Mouse (Mus musculus): ENCODE measurements around the gene Akap1. TPM values are rescaled to one million over a fixed set of nuclear protein-coding genes. Genes with fewer than 3 reads are reported as not detected.

Gene Akap1
- total and polyA plus RNA-seq, 3 experiments: 10.9 to 18.8 (median 12.0) TPM

GRCm38 (mm10) chr11:88852806-88853205 is 11.6 kb downstream of the Akap1 start:
- Histone ChIP-seq H3K9me3 (replicated peaks) (no peaks in the 10 kb centered on the region), H3K27me3 (ENCODE audit: insufficient read depth, low read length) (no peaks in the 10 kb centered on the region), H3K36me3 (replicated peaks) (peaks cover 77% of the 10 kb centered on the region), H3K4me1 (ENCODE audit: insufficient read depth, low read depth, low read length) (peaks cover 6% of the 10 kb centered on the region; the same call in 1 of the 2 replicates), H3K4me3 (ENCODE audit: low read depth, low read length) (no peak overlapping the region)
- TF ChIP-seq TAL1 (conservative IDR thresholded peaks at IDR 0.05; ENCODE audit: low read depth, low read length) (no peak), CTCF (IDR thresholded peaks at IDR 0.05; ENCODE audit: low read depth, low read length) (no peak), GATA1 (IDR thresholded peaks at IDR 0.05; ENCODE audit: borderline replicate concordance, low read length) (no peak), GATA2 (IDR thresholded peaks at IDR 0.05; ENCODE audit: borderline replicate concordance, low read depth, low read length) (no peak), POLR2AphosphoS5 (IDR thresholded peaks at IDR 0.05; ENCODE audit: insufficient replicate concordance, low read depth, low read length) (no peak)
- no peak for DNase-seq (ENCODE audit: low spot score)
- ATAC-seq (ENCODE audit: extremely low read depth, insufficient number of reproducible peaks, low FRiP score, poor library complexity, severe bottlenecking): no peak

- ATAC-seq (ENCODE audit: extremely low read depth, insufficient number of reproducible peaks, low FRiP score, poor library complexity, severe bottlenecking) (no peak), DNase-seq (ENCODE audit: low spot score) (no peak)
- Histone ChIP-seq H3K4me1 (ENCODE audit: insufficient read depth, low read depth, low read length) (0 out of 2 replicates have a peak, but pooled peaks cover 3% of the 10 kb centered on the region), H3K9me3 (replicated peaks) (no peaks in the 10 kb centered on the region), H3K27me3 (ENCODE audit: insufficient read depth, low read length) (no peaks in the 10 kb centered on the region), H3K4me3 (ENCODE audit: low read depth, low read length) (no peak overlapping the region), H3K36me3 (replicated peaks) (peaks cover 75% of the 10 kb centered on the region)
- TF ChIP-seq GATA2 (IDR thresholded peaks at IDR 0.05; ENCODE audit: borderline replicate concordance, low read depth, low read length) (no peak), POLR2AphosphoS5 (IDR thresholded peaks at IDR 0.05; ENCODE audit: insufficient replicate concordance, low read depth, low read length) (no peak), CTCF (IDR thresholded peaks at IDR 0.05; ENCODE audit: low read depth, low read length) (no peak)
These were observed 13.1 kb downstream of the Akap1 start for GRCm38 (mm10) chr11:88851049-88851825.

DNA sequence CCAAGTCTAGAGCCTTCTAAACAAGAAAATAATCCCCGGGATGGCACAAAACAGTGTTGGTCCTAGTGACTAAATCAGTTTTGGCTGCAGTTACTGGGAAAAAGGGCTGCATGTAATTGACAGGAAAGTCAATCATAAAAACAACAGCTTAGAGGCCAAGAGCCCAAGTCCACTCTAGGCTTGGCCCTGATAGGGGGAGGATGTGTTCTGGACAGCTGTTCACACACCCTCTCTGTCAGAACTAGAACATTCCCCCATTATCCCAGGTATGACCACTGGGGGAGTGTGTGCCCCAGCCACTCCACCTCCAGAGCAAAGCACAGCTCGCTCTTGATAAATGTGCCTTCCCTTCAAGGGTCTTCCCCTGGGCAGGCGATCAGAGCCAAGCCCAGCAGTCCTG is 14.7 kb downstream of the Akap1 start:
- H3K9me3 ChIP-seq (replicated peaks): no peaks in the 10 kb centered on the region
- 0 out of 2 replicates have a peak, but pooled peaks cover 3% of the 10 kb centered on the region for H3K4me1 ChIP-seq (ENCODE audit: insufficient read depth, low read depth, low read length)
- no peaks in the 10 kb centered on the region for H3K27me3 ChIP-seq (ENCODE audit: insufficient read depth, low read length)
- H3K4me3 ChIP-seq (ENCODE audit: low read depth, low read length): no peak overlapping the region
- ATAC-seq (ENCODE audit: extremely low read depth, insufficient number of reproducible peaks, low FRiP score, poor library complexity, severe bottlenecking): no peak
- no peak for DNase-seq (ENCODE audit: low spot score)
- TF ChIP-seq GATA2 (IDR thresholded peaks at IDR 0.05; ENCODE audit: borderline replicate concordance, low read depth, low read length) (no peak), GATA1 (IDR thresholded peaks at IDR 0.05; ENCODE audit: borderline replicate concordance, low read length) (no peak), CTCF (IDR thresholded peaks at IDR 0.05; ENCODE audit: low read depth, low read length) (no peak), POLR2AphosphoS5 (IDR thresholded peaks at IDR 0.05; ENCODE audit: insufficient replicate concordance, low read depth, low read length) (no peak), TAL1 (conservative IDR thresholded peaks at IDR 0.05; ENCODE audit: low read depth, low read length) (no peak)
- H3K36me3 ChIP-seq (replicated peaks): peaks cover 77% of the 10 kb centered on the region

- Histone ChIP-seq H3K36me3 (replicated peaks) (peaks cover 79% of the 10 kb centered on the region), H3K9me3 (replicated peaks) (no peaks in the 10 kb centered on the region), H3K4me1 (ENCODE audit: insufficient read depth, low read depth, low read length) (0 out of 2 replicates have a peak, but pooled peaks cover 3% of the 10 kb centered on the region), H3K4me3 (ENCODE audit: low read depth, low read length) (no peak overlapping the region), H3K27me3 (ENCODE audit: insufficient read depth, low read length) (no peaks in the 10 kb centered on the region)
- DNase-seq (ENCODE audit: low spot score) (no peak), ATAC-seq (ENCODE audit: extremely low read depth, insufficient number of reproducible peaks, low FRiP score, poor library complexity, severe bottlenecking) (no peak)
- no peak for TF ChIP-seq POLR2AphosphoS5 (IDR thresholded peaks at IDR 0.05; ENCODE audit: insufficient replicate concordance, low read depth, low read length)
- no peak for TF ChIP-seq CTCF (IDR thresholded peaks at IDR 0.05; ENCODE audit: low read depth, low read length)
- no peak for TF ChIP-seq GATA1 (IDR thresholded peaks at IDR 0.05; ENCODE audit: borderline replicate concordance, low read length)
- TF ChIP-seq GATA2 (IDR thresholded peaks at IDR 0.05; ENCODE audit: borderline replicate concordance, low read depth, low read length): no peak
- TF ChIP-seq TAL1 (conservative IDR thresholded peaks at IDR 0.05; ENCODE audit: low read depth, low read length): no peak
These were observed 15.1 kb downstream of the Akap1 start for GRCm38 (mm10) chr11:88849284-88849683.

GRCm38 (mm10) chr11:88848590-88848989 is 15.8 kb downstream of the Akap1 start:
- ATAC-seq (ENCODE audit: extremely low read depth, insufficient number of reproducible peaks, low FRiP score, poor library complexity, severe bottlenecking) (no peak), DNase-seq (ENCODE audit: low spot score) (peak; percentile 26)
- Histone ChIP-seq H3K4me3 (ENCODE audit: low read depth, low read length) (no peak overlapping the region), H3K27me3 (ENCODE audit: insufficient read depth, low read length) (no peaks in the 10 kb centered on the region), H3K4me1 (ENCODE audit: insufficient read depth, low read depth, low read length) (0 out of 2 replicates have a peak, but pooled peaks cover 3% of the 10 kb centered on the region), H3K36me3 (replicated peaks) (peaks cover 86% of the 10 kb centered on the region), H3K9me3 (replicated peaks) (no peaks in the 10 kb centered on the region)
- TF ChIP-seq TAL1 (conservative IDR thresholded peaks at IDR 0.05; ENCODE audit: low read depth, low read length) (no peak), CTCF (IDR thresholded peaks at IDR 0.05; ENCODE audit: low read depth, low read length) (peak; percentile 45; the same call in 1 of the 2 replicates)

DNA sequence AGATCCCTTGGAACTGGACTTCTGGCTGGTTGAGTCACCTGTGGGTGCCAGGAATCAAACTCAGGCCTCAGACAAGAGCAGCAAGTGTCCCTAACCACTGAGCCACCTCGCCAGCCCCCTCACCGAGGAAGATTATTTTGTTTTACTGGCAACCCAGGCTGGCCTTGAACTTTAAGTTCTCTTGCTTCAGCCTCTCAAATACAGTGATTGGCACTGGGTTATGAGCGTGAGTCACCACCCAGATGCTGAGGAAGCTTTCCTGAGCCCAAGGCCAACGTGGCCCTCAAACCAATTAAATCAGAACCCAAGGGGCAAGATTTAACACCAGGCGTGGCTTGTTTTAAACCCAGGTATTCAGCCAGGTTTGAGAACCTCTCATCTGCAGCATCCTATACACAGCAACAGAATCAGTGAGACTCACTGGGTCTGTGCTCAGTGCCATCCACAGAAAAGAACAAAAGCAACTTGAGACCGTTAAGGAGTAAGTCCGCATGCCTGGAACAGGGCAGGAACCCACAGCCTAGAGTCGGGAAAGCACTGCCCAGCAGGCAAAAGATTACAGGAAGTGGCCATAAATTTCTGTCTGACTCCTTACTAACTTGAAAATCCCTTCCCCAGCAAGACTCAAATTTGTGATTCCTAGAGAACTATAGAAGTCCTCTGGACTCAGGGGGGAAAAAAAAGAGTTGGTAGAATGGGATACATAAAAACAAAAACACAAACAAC is 16.9 kb downstream of the Akap1 start:
- no peaks in the 10 kb centered on the region for H3K27me3 ChIP-seq (ENCODE audit: insufficient read depth, low read length)
- ATAC-seq (ENCODE audit: extremely low read depth, insufficient number of reproducible peaks, low FRiP score, poor library complexity, severe bottlenecking): no peak
- no peak for TF ChIP-seq CTCF (IDR thresholded peaks at IDR 0.05; ENCODE audit: low read depth, low read length)
- TF ChIP-seq GATA1 (IDR thresholded peaks at IDR 0.05; ENCODE audit: borderline replicate concordance, low read length): no peak
- no peak for TF ChIP-seq GATA2 (IDR thresholded peaks at IDR 0.05; ENCODE audit: borderline replicate concordance, low read depth, low read length)
- no peak for TF ChIP-seq POLR2AphosphoS5 (IDR thresholded peaks at IDR 0.05; ENCODE audit: insufficient replicate concordance, low read depth, low read length)
- TF ChIP-seq TAL1 (conservative IDR thresholded peaks at IDR 0.05; ENCODE audit: low read depth, low read length): no peak
- no peak for DNase-seq (ENCODE audit: low spot score)
- H3K36me3 ChIP-seq (replicated peaks): peaks cover 85% of the 10 kb centered on the region
- H3K9me3 ChIP-seq (replicated peaks): no peaks in the 10 kb centered on the region
- 0 out of 2 replicates have a peak, but pooled peaks cover 3% of the 10 kb centered on the region for H3K4me1 ChIP-seq (ENCODE audit: insufficient read depth, low read depth, low read length)
- no peak overlapping the region for H3K4me3 ChIP-seq (ENCODE audit: low read depth, low read length)

Data from G1E (cell line).